Mouse (Mus musculus): ENCODE data around the gene Evi5. TPM values are rescaled to one million over a fixed set of nuclear protein-coding genes. Genes with fewer than 3 reads are reported as not detected.

Evi5 gene
- 10 to 100 TPM; 19.6 to 20.7 TPM for total RNA-seq (2023)

GRCm38 (mm10) chr5:107874561-107875260, at the start of gene Evi5:
TSS of gene Evi5 (minus strand) at chr5:107875107.

GRCm38 (mm10) chr5:107900206-107901013, 25.5 kb upstream of the Evi5 start, which contains the start of gene Rpl5:
TSS of gene Rpl5 (plus strand) at chr5:107900502.

GRCm38 (mm10) chr5:107829998-107830560, 44.8 kb downstream of the Evi5 start, which contains the start of gene Ube2d2b:
TSS of gene Ube2d2b (plus strand) at chr5:107830099.

GRCm38 (mm10) chr5:107725435-107726261, 149.3 kb downstream of the Evi5 start, which contains the start of gene Gfi1:
TSS of gene Gfi1 (minus strand) at chr5:107726036.

Other genes starting within 250 kb of the Evi5 start
- gene Gfi1, start 149.1 kb downstream of the Evi5 start, total RNA-seq (2023), result 10 to 100 TPM; 17.1 to 26.3 TPM
- gene Ube2d2b, start 45.0 kb downstream of the Evi5 start, total RNA-seq (2023), result not detected
- gene Rpl5, start 25.4 kb upstream of the Evi5 start, total RNA-seq (2023), result 100 to 1,000 TPM; 125 to 141 TPM
- gene Fam69a, start 112.0 kb upstream of the Evi5 start, total RNA-seq (2023), result 10 to 100 TPM; 63.1 to 70.5 TPM
- gene Mtf2, start 190.6 kb upstream of the Evi5 start, total RNA-seq (2023), result 10 to 100 TPM; 84.6 to 93.2 TPM

All from B cell, adult 67 days (primary cell).